Mouse (Mus musculus) forebrain, embryonic 12.5 days (tissue): Measurements from ENCODE around the gene Dnaja1. TPM values are rescaled to one million over a fixed set of nuclear protein-coding genes. Genes with fewer than 3 reads are reported as not detected.

Source experiments
- ATAC-seq: fragments of 200-750 bp; cut with Nextera tagmentation; 2 replicates; pipeline ENCODE4 v1.8.0; 2017; ENCODE audit warnings: moderate TSS enrichment; ENCODE audit not compliant: low FRiP score
- H3K27ac ChIP-seq: fragments of 300-500 bp; sonication (generic); 2 replicates; pipeline ENCODE4 v1.5.1; 2016; ENCODE audit warnings: mild to moderate bottlenecking
- H3K27me3 ChIP-seq: fragments of 300-500 bp; sonication (generic); 2 replicates; pipeline ENCODE4 v1.6.1; 2016; ENCODE audit warnings: mild to moderate bottlenecking
- H3K36me3 ChIP-seq: fragments of 300-500 bp; sonication (generic); replicated peaks from 2 replicates; pipeline ENCODE4 v1.6.1; 2016; ENCODE audit warnings: mild to moderate bottlenecking
- H3K4me1 ChIP-seq: fragments of 300-500 bp; sonication (generic); 2 replicates; pipeline ENCODE4 v1.6.1; 2016
- H3K4me2 ChIP-seq: fragments of 300-500 bp; sonication (generic); 2 replicates; pipeline ENCODE4 v1.6.1; 2016; ENCODE audit warnings: mild to moderate bottlenecking, moderate library complexity
- H3K4me3 ChIP-seq: fragments of 300-500 bp; sonication (generic); replicated peaks from 2 replicates; pipeline ENCODE4 v1.5.1; 2016; ENCODE audit warnings: mild to moderate bottlenecking
- H3K9ac ChIP-seq: fragments of 300-500 bp; sonication (generic); 2 replicates; pipeline ENCODE4 v1.6.1; 2016; ENCODE audit warnings: mild to moderate bottlenecking
- H3K9me3 ChIP-seq: fragments of 300-500 bp; sonication (generic); 2 replicates; pipeline ENCODE4 v1.6.1; 2016
- WGBS: fragments of 180-500 bp; shearing (Covaris S2); methylation state at CpG from one replicate; pipeline ENCODE4 v1.1.7; 2016; 5-methylcytosine and 5-hydroxymethylcytosine counted together
- polyA plus RNA-seq: library from polyadenylated mRNA; unstranded; fragments of >200 nt; fragmentation: Nextera tagmentation; extraction: Ambion mirVana; gene quantifications from 2 replicates; pipeline ENCODE4 v1.2.1, GENCODE M21; 2016

The Dnaja1 gene
- polyA plus RNA-seq, 1 experiment from 2014 or later = 669 TPM

DNA sequence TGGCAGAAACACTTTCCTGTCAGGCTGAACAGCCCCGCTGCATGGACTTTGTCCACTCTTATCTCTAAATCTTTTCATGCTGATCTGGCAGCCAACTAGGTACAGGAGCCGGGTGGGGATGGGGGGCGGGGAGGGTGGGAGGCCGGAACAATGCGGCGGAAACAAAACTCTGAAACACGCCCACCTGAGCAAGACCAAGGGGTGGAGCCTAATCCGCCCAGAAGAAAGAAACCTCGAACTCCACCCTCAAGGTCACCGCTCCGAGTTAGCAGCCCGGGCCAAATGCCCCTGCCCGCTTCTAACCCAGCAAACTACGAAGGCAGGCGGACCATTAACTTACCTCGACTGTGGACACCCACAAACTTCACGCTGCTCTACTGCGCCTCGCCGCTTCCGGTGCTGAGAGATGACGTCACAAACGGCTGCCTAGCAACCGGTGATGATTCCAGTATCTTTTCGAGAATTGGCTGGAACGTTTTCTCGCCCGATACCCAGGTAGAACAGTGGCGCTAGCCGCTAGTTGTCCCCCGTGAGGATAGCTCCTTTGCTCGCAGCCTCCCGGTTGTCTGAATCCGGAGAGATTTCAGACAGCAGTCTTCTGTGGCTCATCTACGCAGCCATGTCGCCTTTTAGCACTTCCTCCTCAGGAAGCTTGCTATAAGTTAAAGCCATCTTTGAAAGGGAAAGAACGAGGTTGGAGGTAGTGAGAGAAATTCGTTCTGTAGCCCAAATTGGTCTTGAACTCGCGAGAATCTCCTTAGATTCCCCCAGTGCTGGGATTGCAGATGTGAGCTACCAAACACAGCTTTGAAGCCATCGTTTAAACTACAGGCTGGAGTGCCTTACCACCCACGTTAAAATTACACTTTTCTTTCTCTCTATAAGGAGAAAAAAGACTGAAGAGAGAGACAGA is 18.9 kb upstream of the Dnaja1 start, which contains the start of gene Aptx:
Aptx (minus strand) TSS at position 398 of the 913 bp plus-strand sequence.
- Histone ChIP-seq H3K9ac (peak within 1 kb of the TSS; percentile 65), H3K9me3 (no peaks in the 10 kb centered on the region), H3K4me3 (peak within 1 kb of the TSS; percentile 61), H3K36me3 (no peaks in the 10 kb centered on the region), H3K27ac (peak within 1 kb of the TSS; percentile 95), H3K4me1 (peaks cover 27% of the 10 kb centered on the region), H3K27me3 (no peaks in the 10 kb centered on the region), H3K4me2 (peak within 1 kb of the TSS; percentile 76)
- WGBS = under 1% methylated on average over 42 of the region's 42 CpGs
- ATAC-seq = peak; percentile 93

- peaks cover 27% of the 10 kb centered on the region for H3K4me1 ChIP-seq
Measured at GRCm38 (mm10) chr4:40703710-40704275, 18.2 kb upstream of the Dnaja1 start.

GRCm38 (mm10) chr4:40717141-40717540 is 4.8 kb upstream of the Dnaja1 start:
- WGBS = 88% methylated on average over 3 of the region's 3 CpGs
- no peaks in the 10 kb centered on the region for H3K27me3 ChIP-seq
- H3K9ac ChIP-seq = no peak overlapping the region
- no peak overlapping the region for H3K4me2 ChIP-seq
- no peak overlapping the region for H3K27ac ChIP-seq
- H3K9me3 ChIP-seq = no peaks in the 10 kb centered on the region
- no peak overlapping the region for H3K4me3 ChIP-seq
- no peak for ATAC-seq
- H3K4me1 ChIP-seq = peaks cover 8% of the 10 kb centered on the region
- no peaks in the 10 kb centered on the region for H3K36me3 ChIP-seq

More at GRCm38 (mm10) chr4:40703710-40704275, 18.2 kb upstream of the Dnaja1 start:
- WGBS = 36% methylated on average over 9 of the region's 9 CpGs
- Histone ChIP-seq H3K36me3 (no peaks in the 10 kb centered on the region), H3K4me3 (peak overlapping the region; percentile 61), H3K27me3 (no peaks in the 10 kb centered on the region), H3K9ac (peak overlapping the region; percentile 65), H3K4me2 (peak overlapping the region; percentile 76), H3K27ac (peak overlapping the region; percentile 95), H3K9me3 (no peaks in the 10 kb centered on the region)
- no peak for ATAC-seq

GRCm38 (mm10) chr4:40720910-40721309 is 1.0 kb upstream of the Dnaja1 start:
- Histone ChIP-seq H3K27me3 (no peaks in the 10 kb centered on the region), H3K4me3 (no peak overlapping the region), H3K36me3 (peaks cover 17% of the 10 kb centered on the region), H3K4me1 (peaks cover 30% of the 10 kb centered on the region), H3K9me3 (no peaks in the 10 kb centered on the region), H3K27ac (0 out of 2 replicates have a peak overlapping the region, but pooled peaks have one; percentile 100), H3K4me2 (no peak overlapping the region), H3K9ac (no peak overlapping the region)
- no peak for ATAC-seq
- 95% methylated on average over 8 of the region's 8 CpGs for WGBS

DNA sequence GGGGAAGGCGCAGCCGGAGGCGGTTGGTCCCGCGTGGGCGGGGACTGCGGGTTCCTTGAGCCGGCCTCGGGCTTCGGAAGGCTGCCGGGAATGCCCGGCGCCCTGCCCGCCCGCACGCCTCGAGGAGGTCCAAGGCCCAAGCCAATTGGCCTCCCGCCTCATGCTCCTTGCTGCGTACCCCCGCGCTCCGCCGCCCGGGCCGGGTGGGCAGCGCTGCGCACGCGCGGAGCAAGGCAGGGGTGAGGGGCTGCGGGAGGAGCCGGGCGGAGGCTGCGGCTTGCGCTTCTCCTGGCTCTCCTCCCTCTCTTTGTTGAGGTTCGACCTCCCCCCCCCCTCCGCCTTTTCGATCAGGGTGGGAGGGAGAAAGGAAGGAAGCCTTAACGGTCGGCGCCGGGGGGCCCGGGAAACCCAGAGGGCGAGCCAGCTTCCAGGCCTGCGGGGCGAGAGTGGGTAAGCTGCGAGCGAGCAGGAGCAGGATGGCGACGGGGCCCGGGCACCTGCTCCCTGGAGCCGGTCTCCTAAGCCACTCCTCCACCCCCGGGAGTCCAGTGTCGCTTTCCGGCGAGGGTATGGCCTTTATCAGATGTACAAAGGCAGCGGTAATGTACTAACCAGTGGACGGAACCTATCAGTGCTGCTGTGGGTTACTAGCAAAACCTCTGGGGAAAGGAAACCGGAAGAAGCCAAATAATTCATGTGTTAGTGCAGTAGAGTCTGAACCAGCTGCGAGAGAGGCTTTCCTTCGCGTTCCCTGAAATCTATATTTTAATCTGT is 924 bp downstream of the Dnaja1 start:
- under 1% methylated on average over 55 of the region's 62 CpGs for WGBS
- Histone ChIP-seq H3K27ac (peak overlapping the region; percentile 100), H3K4me3 (peak overlapping the region; percentile 90), H3K9me3 (no peaks in the 10 kb centered on the region), H3K4me1 (peaks cover 41% of the 10 kb centered on the region), H3K4me2 (peak overlapping the region; percentile 80), H3K9ac (peak overlapping the region; percentile 98), H3K27me3 (no peaks in the 10 kb centered on the region), H3K36me3 (peaks cover 34% of the 10 kb centered on the region)
- peak; percentile 92 for ATAC-seq

GRCm38 (mm10) chr4:40725141-40725540 is 3.2 kb downstream of the Dnaja1 start:
- Histone ChIP-seq H3K9ac (no peak overlapping the region), H3K4me3 (peak overlapping the region; percentile 90; the same call in 1 of the 2 replicates), H3K27me3 (no peaks in the 10 kb centered on the region), H3K4me1 (peaks cover 41% of the 10 kb centered on the region), H3K36me3 (peaks cover 55% of the 10 kb centered on the region), H3K4me2 (peak overlapping the region; percentile 80; the same call in 1 of the 2 replicates), H3K27ac (no peak overlapping the region), H3K9me3 (no peaks in the 10 kb centered on the region)
- 83% methylated on average over 7 of the region's 7 CpGs for WGBS
- no peak for ATAC-seq

- Histone ChIP-seq H3K36me3 (peaks cover 59% of the 10 kb centered on the region), H3K4me1 (peaks cover 41% of the 10 kb centered on the region), H3K9ac (no peak overlapping the region), H3K9me3 (no peaks in the 10 kb centered on the region), H3K4me2 (0 out of 2 replicates have a peak overlapping the region, but pooled peaks have one; percentile 80), H3K27ac (no peak overlapping the region), H3K4me3 (0 out of 2 replicates have a peak overlapping the region, but pooled peaks have one; percentile 2), H3K27me3 (no peaks in the 10 kb centered on the region)
- no peak for ATAC-seq
Measured at GRCm38 (mm10) chr4:40725554-40725953, 3.6 kb downstream of the Dnaja1 start.

DNA sequence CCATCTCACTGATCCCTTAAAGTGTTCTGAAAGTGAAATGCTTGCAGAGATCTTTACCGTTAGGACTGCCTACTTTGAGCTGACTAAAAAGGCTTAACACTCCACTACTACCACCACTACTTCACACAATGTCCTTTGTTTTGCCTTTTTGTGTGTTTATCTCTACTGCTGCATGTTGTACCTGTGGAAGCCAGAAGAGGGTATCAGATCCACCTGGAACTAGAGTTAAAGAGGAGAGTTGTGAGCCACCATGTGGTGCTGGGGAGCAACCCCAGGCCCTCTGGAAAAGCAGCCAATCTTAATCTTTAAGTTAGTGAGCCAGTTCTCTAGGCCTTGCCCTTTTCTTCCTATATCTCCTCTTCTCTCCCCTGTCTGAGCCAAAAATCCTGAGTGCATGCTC is 5.3 kb downstream of the Dnaja1 start:
- Histone ChIP-seq H3K4me1 (peaks cover 32% of the 10 kb centered on the region), H3K9me3 (no peaks in the 10 kb centered on the region), H3K27me3 (no peaks in the 10 kb centered on the region), H3K27ac (no peak overlapping the region), H3K36me3 (peaks cover 75% of the 10 kb centered on the region), H3K9ac (no peak overlapping the region), H3K4me3 (no peak overlapping the region), H3K4me2 (no peak overlapping the region)
- no peak for ATAC-seq
- WGBS = 85% methylated on average over 1 of the region's 1 CpGs

GRCm38 (mm10) chr4:40731262-40731661 is 9.3 kb downstream of the Dnaja1 start:
- no peak overlapping the region for H3K9ac ChIP-seq
- peaks cover 85% of the 10 kb centered on the region for H3K36me3 ChIP-seq
- H3K4me2 ChIP-seq = no peak overlapping the region
- ATAC-seq = no peak
- no peaks in the 10 kb centered on the region for H3K27me3 ChIP-seq
- H3K4me1 ChIP-seq = peaks cover 8% of the 10 kb centered on the region
- H3K4me3 ChIP-seq = no peak overlapping the region
- H3K9me3 ChIP-seq = no peaks in the 10 kb centered on the region
- H3K27ac ChIP-seq = no peak overlapping the region

DNA sequence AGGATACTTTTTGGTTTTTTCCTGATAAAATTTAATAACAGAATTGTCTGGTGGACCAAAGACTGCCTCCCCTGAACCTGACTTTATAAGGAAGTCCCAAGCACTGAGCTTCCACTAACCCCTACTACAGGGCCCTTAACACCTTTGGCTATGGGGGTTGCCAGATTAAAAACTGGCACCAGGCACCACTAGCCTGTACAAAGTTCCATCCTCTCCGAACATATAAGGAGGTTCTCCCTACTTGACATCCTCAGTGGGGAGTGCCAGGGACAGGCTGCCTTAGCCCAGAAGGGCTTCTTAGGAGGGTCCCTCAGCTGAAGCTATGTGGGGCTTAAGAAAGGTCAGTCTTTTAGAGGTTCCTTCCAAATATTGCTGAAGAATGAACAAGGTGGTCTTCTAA is 13.4 kb downstream of the Dnaja1 start:
- H3K36me3 ChIP-seq = peaks cover 76% of the 10 kb centered on the region

GRCm38 (mm10) chr4:40757157-40757779 is 35.3 kb downstream of the Dnaja1 start:
- Histone ChIP-seq H3K9me3 (no peaks in the 10 kb centered on the region), H3K4me3 (peak overlapping the region; percentile 97), H3K27me3 (peaks cover 17% of the 10 kb centered on the region), H3K4me2 (peak overlapping the region; percentile 79), H3K36me3 (peaks cover 35% of the 10 kb centered on the region), H3K4me1 (peaks cover 6% of the 10 kb centered on the region), H3K27ac (peak overlapping the region; percentile 46; the same call in 1 of the 2 replicates), H3K9ac (peak overlapping the region; percentile 86)
- WGBS = 1% methylated on average over 31 of the region's 39 CpGs
- ATAC-seq = peak; percentile 74

More for the DNA sequence above, 13.4 kb downstream of the Dnaja1 start:
- no peaks in the 10 kb centered on the region for H3K4me1 ChIP-seq
- no peaks in the 10 kb centered on the region for H3K27me3 ChIP-seq
- H3K4me3 ChIP-seq = no peak overlapping the region
- H3K9ac ChIP-seq = no peak overlapping the region
- H3K4me2 ChIP-seq = no peak overlapping the region
- no peaks in the 10 kb centered on the region for H3K9me3 ChIP-seq
- H3K27ac ChIP-seq = no peak overlapping the region
- WGBS = 70% methylated on average over 1 of the region's 1 CpGs
- ATAC-seq = no peak
